Mouse (Mus musculus) C2C12 (cell line): ENCODE data around the gene Vps13d.

ENCODE experiments used
- CTCF ChIP-seq: IDR thresholded peaks from one replicate; pipeline ENCODE4 v1.5.1; 2011; ENCODE audit not compliant: control insufficient read depth, insufficient read depth, insufficient read length
- MAX ChIP-seq: IDR thresholded peaks from one replicate; pipeline ENCODE4 v1.6.1; 2011; ENCODE audit warnings: mild to moderate bottlenecking, control low read depth

DNA sequence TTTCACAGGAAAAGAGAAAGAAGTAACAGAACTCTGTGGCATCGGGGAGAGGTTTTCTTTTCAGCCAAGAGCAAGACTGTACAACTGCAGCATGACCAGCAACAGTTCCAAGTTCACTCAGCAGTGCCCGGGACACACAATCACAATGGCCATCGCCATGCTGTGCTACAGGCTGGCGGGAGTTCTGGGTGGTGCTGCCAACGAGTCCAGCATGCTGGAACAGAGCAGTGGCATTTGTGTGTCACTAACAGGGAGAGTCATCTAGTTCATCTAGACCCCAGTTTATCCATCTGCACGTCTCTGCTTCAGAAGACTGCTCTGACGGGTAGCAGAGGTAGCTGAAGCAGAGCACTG, 169.4 kb downstream of the Vps13d start:
- TF ChIP-seq CTCF (no peak), MAX (no peak)
